Mouse (Mus musculus) cerebellum, adult 9-11 months (tissue): ENCODE measurements around the gene Rbm48.

Experiments used
- DNase-seq: peaks from one replicate; pipeline ENCODE4 v3.0.0; 2022

Gene Rbm48

GRCm38 (mm10) chr5:3546226-3546625 lies 50.2 kb downstream of the Rbm48 start:
- no peak for DNase-seq

- DNase-seq, result no peak
Measured at GRCm38 (mm10) chr5:3544480-3544769, 52.0 kb downstream of the Rbm48 start.

- peak; percentile 93 for DNase-seq
Measured at GRCm38 (mm10) chr5:3543629-3544479, 52.5 kb downstream of the Rbm48 start, which contains the start of gene Fam133b. Gene Fam133b, plus strand, starts transcription at chr5:3543833.

GRCm38 (mm10) chr5:3541871-3542270 lies 54.5 kb downstream of the Rbm48 start:
- DNase-seq, result no peak

- DNase-seq, result no peak
Measured at GRCm38 (mm10) chr5:3538505-3539472, 57.6 kb downstream of the Rbm48 start.

GRCm38 (mm10) chr5:3536592-3537212 lies 59.7 kb downstream of the Rbm48 start:
- no peak for DNase-seq
